Mouse (Mus musculus) myocyte (in vitro differentiated cells): ENCODE measurements around the gene Yjefn3.

Experiments used
- CEBPB ChIP-seq: IDR thresholded peaks from 2 replicates; pipeline ENCODE4 v1.6.1; 2011; ENCODE audit warnings: mild to moderate bottlenecking, moderate library complexity; ENCODE audit not compliant: poor library complexity, insufficient read depth, severe bottlenecking
- MAX ChIP-seq: IDR thresholded peaks from one replicate; pipeline ENCODE4 v1.6.1; 2011; ENCODE audit warnings: low read depth, mild to moderate bottlenecking, control low read depth
- MYOD1 ChIP-seq, 3 experiments: IDR thresholded peaks; one replicate each; pipeline ENCODE4 v1.6.1; 2011; ENCODE audit warnings: control low read depth in 2 of 3, low read depth in 2 of 3, mild to moderate bottlenecking in 2 of 3, moderate library complexity in 1 of 3; ENCODE audit not compliant: insufficient read length in 2 of 3, control insufficient read depth in 1 of 3
- POLR2A ChIP-seq: IDR thresholded peaks from one replicate; pipeline ENCODE4 v1.6.1; 2011; ENCODE audit warnings: low read depth, mild to moderate bottlenecking, control low read depth, moderate library complexity; ENCODE audit not compliant: insufficient read length
- POLR2AphosphoS2 ChIP-seq: IDR thresholded peaks from one replicate; pipeline ENCODE4 v1.6.1; 2011; ENCODE audit warnings: low read depth, control low read depth; ENCODE audit not compliant: insufficient read length
- REST ChIP-seq: IDR thresholded peaks from one replicate; pipeline ENCODE4 v1.6.1; 2011; ENCODE audit warnings: mild to moderate bottlenecking, control low read depth, moderate library complexity; ENCODE audit not compliant: insufficient read depth, insufficient read length
- SRF ChIP-seq: IDR thresholded peaks from one replicate; pipeline ENCODE4 v1.6.1; 2011; ENCODE audit warnings: low read depth; ENCODE audit not compliant: control insufficient read depth, insufficient read length
- TCF12 ChIP-seq: IDR thresholded peaks from one replicate; pipeline ENCODE4 v1.6.1; 2011; ENCODE audit warnings: mild to moderate bottlenecking, control low read depth; ENCODE audit not compliant: poor library complexity, insufficient read depth, severe bottlenecking
- TCF3 ChIP-seq: IDR thresholded peaks from one replicate; pipeline ENCODE4 v1.6.1; 2011; ENCODE audit warnings: low read depth, control low read depth; ENCODE audit not compliant: insufficient read length

DNA sequence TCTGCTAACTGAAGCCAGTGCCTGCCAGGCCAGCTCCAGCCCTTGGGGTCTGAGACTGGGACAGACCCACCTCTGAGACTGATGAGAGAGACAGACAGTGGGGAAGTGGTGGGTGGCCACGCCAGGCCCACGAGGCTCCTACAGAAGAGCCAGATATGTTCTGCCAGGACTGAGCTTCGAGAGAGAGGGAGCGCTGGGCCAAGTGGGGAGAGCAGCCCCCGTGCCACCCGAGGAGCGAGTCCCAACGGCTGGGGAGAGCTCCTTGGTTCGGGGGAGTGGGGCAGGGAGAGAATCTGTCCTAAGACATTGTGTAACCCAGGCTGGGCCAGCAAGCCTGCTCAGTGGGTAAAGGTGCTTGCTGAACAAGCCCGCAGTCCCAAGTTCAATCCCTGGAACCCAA is 25.5 kb downstream of the Yjefn3 start:
- no peak for TF ChIP-seq TCF12
- TF ChIP-seq POLR2A, result no peak
- TF ChIP-seq CEBPB, result no peak
- no peak for TF ChIP-seq MAX
- no peak for TF ChIP-seq MYOD1 (IDR thresholded peaks at IDR 0.05; ENCODE audit: control insufficient read depth in 1 of 3, insufficient read length in 2 of 3, low read depth in 2 of 3)
- TF ChIP-seq POLR2AphosphoS2, result no peak
- no peak for TF ChIP-seq TCF3
- no peak for TF ChIP-seq REST
- TF ChIP-seq SRF, result no peak
